Mouse (Mus musculus) small intestine, adult 2 months (tissue): ENCODE results near the gene Cnksr1. TPM values are rescaled to one million over a fixed set of nuclear protein-coding genes. Genes with fewer than 3 reads are reported as not detected.

ENCODE experiments used
- H3K27ac ChIP-seq: fragments of 200-500 bp; 2 replicates; pipeline ENCODE4 v1.5.1; 2012; ENCODE audit warnings: low read depth, low read length, control low read depth, inconsistent platforms; ENCODE audit not compliant: insufficient read depth
- H3K27me3 ChIP-seq: fragments of 200-500 bp; 2 replicates; pipeline ENCODE4 v1.6.1; 2012; ENCODE audit warnings: mild to moderate bottlenecking, moderate library complexity, low read length, inconsistent platforms; ENCODE audit not compliant: control insufficient read depth, insufficient read depth
- H3K36me3 ChIP-seq: fragments of 200-500 bp; 2 replicates; pipeline ENCODE4 v1.6.1; 2012; ENCODE audit warnings: mild to moderate bottlenecking, low read length, control low read depth, inconsistent platforms; ENCODE audit not compliant: control insufficient read depth, insufficient read depth
- H3K4me1 ChIP-seq: fragments of 200-500 bp; 2 replicates; pipeline ENCODE4 v1.6.1; 2012; ENCODE audit warnings: low read length, inconsistent platforms, mixed read lengths; ENCODE audit not compliant: control insufficient read depth, insufficient read depth, insufficient read length
- H3K4me3 ChIP-seq: fragments of 200-500 bp; 2 replicates; pipeline ENCODE4 v1.5.1; 2012; ENCODE audit warnings: low read depth, mild to moderate bottlenecking, control low read depth, inconsistent platforms, low read length, moderate library complexity
- CTCF ChIP-seq: fragments of 200-500 bp; IDR thresholded peaks from 2 replicates; pipeline ENCODE4 v1.5.1; 2012; ENCODE audit warnings: low read depth, mild to moderate bottlenecking, control low read depth, inconsistent platforms, low read length, moderate library complexity, mixed read lengths; ENCODE audit not compliant: insufficient replicate concordance, insufficient read length; ENCODE audit errors: extremely low read depth
- POLR2A ChIP-seq: fragments of 200-500 bp; IDR thresholded peaks from 2 replicates; pipeline ENCODE4 v1.6.1; 2012; ENCODE audit warnings: low read depth, mild to moderate bottlenecking, control low read depth, inconsistent platforms, low read length, moderate library complexity
- WGBS: fragments of 180-500 bp; shearing (Covaris S2); methylation state at CpG from one replicate; pipeline ENCODE4 v1.1.7; 2018; 5-methylcytosine and 5-hydroxymethylcytosine counted together
- polyA plus RNA-seq: library from polyadenylated mRNA; depleted of rRNA; stranded (reverse); fragments of >200 nt; gene quantifications from 2 replicates; pipeline ENCODE4 v1.2.3, GENCODE M21; 2012

Gene Cnksr1
- polyA plus RNA-seq, 1 experiment: 42.5 TPM

GRCm38 (mm10) chr4:134252131-134252910, 14.1 kb upstream of the Cnksr1 start:
- peaks cover 47% of the 10 kb centered on the region for H3K27me3 ChIP-seq
- H3K4me3 ChIP-seq: peak overlapping the region; percentile 60
- no peak for TF ChIP-seq POLR2A
- TF ChIP-seq CTCF: no peak
- WGBS: 27% methylated on average over 22 of the region's 22 CpGs
- no peaks in the 10 kb centered on the region for H3K36me3 ChIP-seq
- peaks cover 15% of the 10 kb centered on the region for H3K4me1 ChIP-seq
- H3K27ac ChIP-seq: peak overlapping the region; percentile 34; the same call in 1 of the 2 replicates

- peaks cover 17% of the 10 kb centered on the region for H3K4me1 ChIP-seq
- peaks cover 50% of the 10 kb centered on the region for H3K27me3 ChIP-seq
- peak overlapping the region; percentile 60 for H3K4me3 ChIP-seq
- no peaks in the 10 kb centered on the region for H3K36me3 ChIP-seq
- TF ChIP-seq CTCF (no peak), POLR2A (no peak)
- 2% methylated on average over 91 of the region's 91 CpGs for WGBS
- H3K27ac ChIP-seq: no peak overlapping the region
These were observed 13.3 kb upstream of the Cnksr1 start for GRCm38 (mm10) chr4:134251241-134252130.

GRCm38 (mm10) chr4:134250930-134251240, 12.7 kb upstream of the Cnksr1 start:
- no peak overlapping the region for H3K27ac ChIP-seq
- peaks cover 50% of the 10 kb centered on the region for H3K27me3 ChIP-seq
- 18% methylated on average over 10 of the region's 10 CpGs for WGBS
- H3K4me1 ChIP-seq: peaks cover 17% of the 10 kb centered on the region
- no peak for TF ChIP-seq POLR2A
- TF ChIP-seq CTCF: no peak
- peak overlapping the region; percentile 60 for H3K4me3 ChIP-seq
- no peaks in the 10 kb centered on the region for H3K36me3 ChIP-seq

- Histone ChIP-seq H3K27ac (no peak overlapping the region), H3K4me1 (peaks cover 17% of the 10 kb centered on the region), H3K36me3 (no peaks in the 10 kb centered on the region), H3K27me3 (peaks cover 50% of the 10 kb centered on the region), H3K4me3 (peak overlapping the region; percentile 60)
- WGBS: 26% methylated on average over 27 of the region's 27 CpGs
- no peak for TF ChIP-seq CTCF
- TF ChIP-seq POLR2A: no peak
These were observed 12.1 kb upstream of the Cnksr1 start for GRCm38 (mm10) chr4:134250116-134250929.

- H3K36me3 ChIP-seq: no peaks in the 10 kb centered on the region
- TF ChIP-seq POLR2A (no peak), CTCF (peak; percentile 66; the same call in 1 of the 2 replicates)
- H3K4me3 ChIP-seq: peak overlapping the region; percentile 60
- WGBS: 2% methylated on average over 30 of the region's 30 CpGs
- peaks cover 20% of the 10 kb centered on the region for H3K4me1 ChIP-seq
- no peak overlapping the region for H3K27ac ChIP-seq
- peaks cover 50% of the 10 kb centered on the region for H3K27me3 ChIP-seq
These were observed 11.5 kb upstream of the Cnksr1 start for GRCm38 (mm10) chr4:134249651-134250050.

GRCm38 (mm10) chr4:134246719-134247258, 8.6 kb upstream of the Cnksr1 start, which contains the start of gene Gm30191:
Gene Gm30191 (plus strand): TSS chr4:134246935.
- Histone ChIP-seq H3K36me3 (no peaks in the 10 kb centered on the region), H3K27ac (no peak within 1 kb of the TSS), H3K4me1 (peaks cover 18% of the 10 kb centered on the region), H3K4me3 (no peak within 1 kb of the TSS), H3K27me3 (peaks cover 28% of the 10 kb centered on the region)
- TF ChIP-seq CTCF: no peak
- TF ChIP-seq POLR2A: no peak
- WGBS: 51% methylated on average over 7 of the region's 7 CpGs
